Mouse (Mus musculus): ENCODE measurements around the gene Dkk1. TPM values are rescaled to one million over a fixed set of nuclear protein-coding genes. Genes with fewer than 3 reads are reported as not detected.
"Not testable (repeated sequence)": the region's sequence is repeated elsewhere in the genome, so short reads cannot be mapped to it uniquely, and the experiment has no call there.

The Dkk1 gene
- total RNA-seq (2022), result not detected

GRCm38 (mm10) chr19:30549044-30549853 is at the start of gene Dkk1:
Dkk1 (minus strand) TSS chr19:30549665.
- no peak for DNase-seq (ENCODE audit: low spot score in 2 of 2)

GRCm38 (mm10) chr19:30586366-30586765 is 36.9 kb upstream of the Dkk1 start:
- no peak for DNase-seq (ENCODE audit: low spot score in 2 of 2)

GRCm38 (mm10) chr19:30564516-30564915 is 15.1 kb upstream of the Dkk1 start:
- no peak for DNase-seq (ENCODE audit: low spot score in 2 of 2)

- DNase-seq (ENCODE audit: low spot score in 2 of 2), result no peak
These were observed 14.4 kb upstream of the Dkk1 start for GRCm38 (mm10) chr19:30563876-30564275.

- DNase-seq (ENCODE audit: low spot score in 2 of 2), result no peak
These were observed 8.6 kb upstream of the Dkk1 start for GRCm38 (mm10) chr19:30558024-30558423.

GRCm38 (mm10) chr19:30554467-30554881 is 5.0 kb upstream of the Dkk1 start:
- DNase-seq (ENCODE audit: low spot score in 2 of 2), result peak; percentile 12 to 33

GRCm38 (mm10) chr19:30553740-30554139 is 4.3 kb upstream of the Dkk1 start:
- DNase-seq (ENCODE audit: low spot score in 2 of 2), result no peak

- DNase-seq (ENCODE audit: low spot score in 2 of 2), result no peak
These were observed 2.8 kb upstream of the Dkk1 start for GRCm38 (mm10) chr19:30552260-30552659.

GRCm38 (mm10) chr19:30549854-30550647 is 586 bp upstream of the Dkk1 start:
- no peak for DNase-seq (ENCODE audit: low spot score in 2 of 2)

GRCm38 (mm10) chr19:30548411-30549043 is 938 bp downstream of the Dkk1 start:
- no peak for DNase-seq (ENCODE audit: low spot score in 2 of 2)

GRCm38 (mm10) chr19:30539365-30539941 is 10.0 kb downstream of the Dkk1 start:
- DNase-seq (ENCODE audit: low spot score in 2 of 2), result not testable (repeated sequence)

GRCm38 (mm10) chr19:30516771-30517170 is 32.7 kb downstream of the Dkk1 start:
- DNase-seq (ENCODE audit: low spot score in 2 of 2), result no peak

- no peak for DNase-seq (ENCODE audit: low spot score in 2 of 2)
These were observed 39.0 kb downstream of the Dkk1 start for GRCm38 (mm10) chr19:30510481-30510880.

- DNase-seq (ENCODE audit: low spot score in 2 of 2), result no peak
These were observed 44.0 kb downstream of the Dkk1 start for GRCm38 (mm10) chr19:30505497-30505896.
